Comparison of ENCODE assay signal across 12 mouse cellular contexts in genomic region chr1:62053167-62053638, GRCm38 (mm10).
DNase-seq lines count a peak whose midpoint lies in the region; ATAC-seq and TF ChIP-seq lines count a peak whose summit lies in the region.
"Had no signal": no experiment of that assay in that cellular context is flagged by ENCODE, and none has a peak within 500 bp of the region (broad histone marks: within the 10 kb centered on the region; RNA-seq: fewer than 3 reads in every experiment).

No protein-coding gene starts in this region.

- DNase-seq in embryo, embryonic 11 days: peak; percentile 24
- no peak for DNase-seq in embryo, embryonic 9.5 days (ENCODE audit: extremely low spot score)
- DNase-seq in cerebellum, adult 9-10 months: peak; percentile 7
- DNase-seq in midbrain, embryonic 14.5 days: peak; percentile 56
- no peak for DNase-seq in ovary, postnatal 36 days (ENCODE audit: low spot score)
- no peak for DNase-seq in left cerebral cortex, postnatal 14 days (ENCODE audit: low spot score in 2 of 2)
- DNase-seq: lung, postnatal 14 days had no signal

- H3K36me3 ChIP-seq in forebrain, embryonic 15.5 days: no peaks in the 10 kb centered on the region
- no peaks in the 10 kb centered on the region for H3K36me3 ChIP-seq in midbrain, embryonic 14.5 days (ENCODE audit: control insufficient read depth, insufficient read depth, low read length)
- H3K36me3 ChIP-seq in intestine, postnatal 0 days (ENCODE audit: control insufficient read depth, insufficient read depth): no peaks in the 10 kb centered on the region
- H3K36me3 ChIP-seq: limb, embryonic 12.5 days had no signal

- intact Hi-C loops in left cerebral cortex, postnatal 14 days (cut with DNase I): no loop called here

- H3K4me3 ChIP-seq in forebrain, embryonic 15.5 days: no peak overlapping the region
- no peak overlapping the region for H3K4me3 ChIP-seq in midbrain, embryonic 14.5 days (replicated peaks; ENCODE audit: low read depth, low read length)
- no peak overlapping the region for H3K4me3 ChIP-seq in intestine, postnatal 0 days (ENCODE audit: low read depth, low read length)
- H3K4me3 ChIP-seq: limb, embryonic 12.5 days had no signal

- 0 out of 2 replicates have a peak overlapping the region, but pooled peaks have one; percentile 4 for H3K4me2 ChIP-seq in forebrain, embryonic 15.5 days (replicated peaks)
- no peak overlapping the region for H3K4me2 ChIP-seq in midbrain, embryonic 14.5 days (ENCODE audit: low read length)
- no peak overlapping the region for H3K4me2 ChIP-seq in intestine, postnatal 0 days (replicated peaks; ENCODE audit: low read depth)
- H3K4me2 ChIP-seq: limb, embryonic 12.5 days had no signal

- H3K27me3 ChIP-seq in forebrain, embryonic 15.5 days: no peaks in the 10 kb centered on the region
- H3K27me3 ChIP-seq in midbrain, embryonic 14.5 days (ENCODE audit: control insufficient read depth, insufficient read depth, low read length): no peaks in the 10 kb centered on the region; the same call in 1 of the 2 replicates
- H3K27me3 ChIP-seq in intestine, postnatal 0 days (replicated peaks; ENCODE audit: control insufficient read depth, insufficient read depth, low read length): no peaks in the 10 kb centered on the region
- H3K27me3 ChIP-seq: limb, embryonic 12.5 days had no signal

- no peak overlapping the region for H3K9ac ChIP-seq in forebrain, embryonic 15.5 days (replicated peaks)
- H3K9ac ChIP-seq in midbrain, embryonic 14.5 days (replicated peaks; ENCODE audit: low read length): no peak overlapping the region
- H3K9ac ChIP-seq in intestine, postnatal 0 days (ENCODE audit: low read depth, low read length): no peak overlapping the region
- H3K9ac ChIP-seq: limb, embryonic 12.5 days had no signal

- 12% methylated on average over 7 of the region's 7 CpGs for WGBS in forebrain, embryonic 15.5 days
- WGBS in midbrain, embryonic 14.5 days: 30% methylated on average over 7 of the region's 7 CpGs
- 84% methylated on average over 7 of the region's 7 CpGs for WGBS in intestine, postnatal 0 days

- no peak for TF ChIP-seq CTCF in intestine, postnatal 0 days (IDR thresholded peaks at IDR 0.05; ENCODE audit: low read depth)

- H3K27ac ChIP-seq in forebrain, embryonic 15.5 days (replicated peaks): peak overlapping the region; percentile 19
- H3K27ac ChIP-seq in midbrain, embryonic 14.5 days (replicated peaks; ENCODE audit: low read depth, low read length): peak overlapping the region; percentile 58
- no peak overlapping the region for H3K27ac ChIP-seq in intestine, postnatal 0 days (ENCODE audit: low read depth, low read length)
- H3K27ac ChIP-seq: limb, embryonic 12.5 days had no signal

- peaks cover 11% of the 10 kb centered on the region for H3K4me1 ChIP-seq in forebrain, embryonic 15.5 days
- H3K4me1 ChIP-seq in midbrain, embryonic 14.5 days (ENCODE audit: control insufficient read depth, insufficient read depth, low read length): peaks cover 9% of the 10 kb centered on the region; the same call in 1 of the 2 replicates
- H3K4me1 ChIP-seq in intestine, postnatal 0 days (replicated peaks; ENCODE audit: control insufficient read depth, insufficient read depth, low read length): 0 out of 2 replicates have a peak, but pooled peaks cover 2% of the 10 kb centered on the region

- H3K9me3 ChIP-seq in forebrain, embryonic 15.5 days: no peaks in the 10 kb centered on the region
- H3K9me3 ChIP-seq in midbrain, embryonic 14.5 days (ENCODE audit: control insufficient read depth, low read length): no peaks in the 10 kb centered on the region
- no peaks in the 10 kb centered on the region for H3K9me3 ChIP-seq in intestine, postnatal 0 days (ENCODE audit: control insufficient read depth)
- H3K9me3 ChIP-seq: limb, embryonic 12.5 days had no signal

- ATAC-seq in forebrain, embryonic 15.5 days (replicated peaks): peak; percentile 95
- ATAC-seq in midbrain, embryonic 14.5 days (ENCODE audit: low FRiP score, low TSS enrichment): no peak
- no peak for ATAC-seq in intestine, postnatal 0 days
- ATAC-seq: activated CD4-positive, CD25-positive, alpha-beta regulatory T cell, adult 4 months; intestine, embryonic 16.5 days had no signal

Comparison
In these comparisons a context has a peak if more than half of its experiments do, and no peak if none do; other contexts are left out.
1. DNase-seq: peak in embryo, embryonic 11 days (single experiment), cerebellum, adult 9-10 months (single experiment) and midbrain, embryonic 14.5 days (single experiment); none in embryo, embryonic 9.5 days (single experiment), ovary, postnatal 36 days (single experiment) and left cerebral cortex, postnatal 14 days (0 of 2).